Mouse (Mus musculus) embryonic facial prominence, embryonic 10.5 days (tissue): ENCODE data around the gene Amotl2. TPM values are rescaled to one million over a fixed set of nuclear protein-coding genes. Genes with fewer than 3 reads are reported as not detected.

Source experiments
- DNase-seq: peaks from one replicate; pipeline ENCODE4 v3.0.0-alpha.2; 2017; ENCODE audit warnings: low spot score
- H3K27ac ChIP-seq: fragments of 300-500 bp; sonication (generic); replicated peaks from 2 replicates; pipeline ENCODE4 v1.5.1; 2016; ENCODE audit warnings: mild to moderate bottlenecking
- H3K27me3 ChIP-seq: fragments of 300-500 bp; sonication (generic); replicated peaks from 2 replicates; pipeline ENCODE4 v1.6.1; 2016; ENCODE audit warnings: low read depth, mild to moderate bottlenecking; ENCODE audit not compliant: poor library complexity, severe bottlenecking
- H3K36me3 ChIP-seq: fragments of 300-500 bp; sonication (generic); replicated peaks from 2 replicates; pipeline ENCODE4 v1.6.1; 2016; ENCODE audit warnings: mild to moderate bottlenecking, moderate library complexity
- H3K4me1 ChIP-seq: fragments of 300-500 bp; sonication (generic); 2 replicates; pipeline ENCODE4 v1.6.1; 2016
- H3K4me3 ChIP-seq: fragments of 300-500 bp; sonication (generic); 2 replicates; pipeline ENCODE4 v1.5.1; 2016; ENCODE audit warnings: mild to moderate bottlenecking, moderate library complexity
- H3K9me3 ChIP-seq: fragments of 300-500 bp; sonication (generic); 2 replicates; pipeline ENCODE4 v1.6.1; 2016; ENCODE audit warnings: mild to moderate bottlenecking
- WGBS: fragments of 180-500 bp; shearing (Covaris S2); methylation state at CpG from one replicate; pipeline ENCODE4 v1.1.7; 2016; 5-methylcytosine and 5-hydroxymethylcytosine counted together
- polyA plus RNA-seq: library from polyadenylated mRNA; unstranded; fragments of >200 nt; fragmentation: Nextera tagmentation; extraction: Ambion mirVana; gene quantifications from 2 replicates; pipeline ENCODE4 v1.2.1, GENCODE M21; 2016

Amotl2 gene
- polyA plus RNA-seq, 1 experiment from 2014 or later = 61.4 TPM

DNA sequence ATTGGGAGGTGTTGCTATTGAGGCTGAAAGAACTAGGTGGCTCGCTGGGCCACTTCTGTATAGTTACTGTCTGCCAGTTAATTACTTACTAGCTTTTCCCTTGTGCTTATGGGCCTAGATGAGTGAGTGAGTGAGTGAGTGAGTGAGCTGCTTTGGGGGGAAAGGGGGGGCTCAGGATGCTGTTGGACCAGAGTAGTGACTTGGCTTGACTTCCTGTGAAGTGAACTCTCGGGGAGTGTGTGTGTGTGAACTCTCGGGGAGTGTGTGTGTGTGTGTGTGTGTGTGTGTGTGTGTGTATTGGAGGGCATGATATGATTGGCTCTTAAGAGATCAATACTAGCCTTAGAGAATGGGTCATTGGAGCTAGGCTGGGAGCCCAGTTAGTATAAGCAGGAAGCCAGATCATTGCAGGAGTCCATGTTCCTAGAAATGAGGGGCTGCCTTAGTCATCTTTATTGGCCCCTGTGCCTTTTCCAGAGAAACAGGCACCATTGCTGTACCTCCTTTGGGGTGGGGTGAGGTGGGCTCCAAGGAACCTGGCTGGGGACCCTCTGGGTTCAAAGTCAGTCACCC lies 5.0 kb downstream of the Amotl2 start:
- WGBS = 54% methylated on average over 3 of the region's 3 CpGs
- H3K27me3 ChIP-seq = no peaks in the 10 kb centered on the region
- peaks cover 68% of the 10 kb centered on the region for H3K36me3 ChIP-seq
- peak overlapping the region; percentile 87 for H3K4me3 ChIP-seq
- DNase-seq = no peak
- H3K4me1 ChIP-seq = peaks cover 85% of the 10 kb centered on the region
- H3K9me3 ChIP-seq = no peaks in the 10 kb centered on the region
- H3K27ac ChIP-seq = peak overlapping the region; percentile 49; the same call in 1 of the 2 replicates

DNA sequence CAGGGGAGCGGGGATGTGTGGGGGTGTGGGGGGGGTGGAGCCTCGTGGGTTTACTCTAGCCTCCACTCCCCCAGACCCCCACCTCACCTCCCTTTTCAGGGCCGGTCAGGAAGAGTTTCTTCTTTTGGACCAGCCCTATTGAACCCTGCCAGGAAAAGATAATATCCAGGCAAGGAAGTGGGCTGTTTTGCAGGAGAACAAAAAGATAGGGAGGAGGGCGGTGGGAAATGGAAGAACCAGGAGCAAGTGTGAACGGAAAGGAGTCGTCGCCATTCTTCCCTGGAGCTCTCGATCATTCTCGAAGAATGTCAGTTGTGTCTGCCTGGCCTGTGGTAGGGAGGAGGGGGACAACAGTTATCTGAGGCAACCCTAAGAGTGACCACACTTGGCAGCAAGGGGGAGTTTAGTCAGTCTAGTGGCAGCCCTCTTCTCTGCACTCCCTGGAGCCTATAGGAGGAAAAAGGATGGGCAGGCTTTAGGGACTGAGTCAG lies 5.6 kb downstream of the Amotl2 start:
- Histone ChIP-seq H3K36me3 (peaks cover 74% of the 10 kb centered on the region), H3K9me3 (no peaks in the 10 kb centered on the region), H3K27ac (peak overlapping the region; percentile 49), H3K4me1 (peaks cover 85% of the 10 kb centered on the region), H3K4me3 (peak overlapping the region; percentile 87), H3K27me3 (no peaks in the 10 kb centered on the region)
- no peak for DNase-seq
- 53% methylated on average over 9 of the region's 9 CpGs for WGBS

DNA sequence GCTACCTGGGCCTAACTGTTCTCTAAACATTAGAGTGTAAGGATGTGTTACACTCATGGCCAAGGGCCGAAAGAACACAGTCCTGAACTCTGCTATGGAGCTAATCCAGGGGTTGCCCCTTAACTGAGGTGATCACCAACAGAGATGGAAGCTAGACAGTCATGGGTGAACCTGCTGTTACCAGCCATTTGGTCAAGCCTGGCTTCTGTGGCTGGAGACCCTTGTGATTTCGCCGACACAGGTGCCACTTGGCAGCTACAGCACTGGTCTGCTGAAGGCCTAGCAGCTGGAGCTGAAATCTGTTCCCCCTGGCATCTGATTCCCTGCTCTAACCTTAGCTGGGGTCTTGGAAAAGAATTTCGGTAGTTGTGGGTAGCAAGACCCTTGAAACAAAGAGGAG lies 6.3 kb downstream of the Amotl2 start:
- Histone ChIP-seq H3K4me1 (peaks cover 88% of the 10 kb centered on the region), H3K27ac (peak overlapping the region; percentile 49), H3K36me3 (peaks cover 80% of the 10 kb centered on the region), H3K9me3 (no peaks in the 10 kb centered on the region), H3K4me3 (peak overlapping the region; percentile 87), H3K27me3 (no peaks in the 10 kb centered on the region)
- WGBS = 89% methylated on average over 4 of the region's 4 CpGs
- DNase-seq = no peak

DNA sequence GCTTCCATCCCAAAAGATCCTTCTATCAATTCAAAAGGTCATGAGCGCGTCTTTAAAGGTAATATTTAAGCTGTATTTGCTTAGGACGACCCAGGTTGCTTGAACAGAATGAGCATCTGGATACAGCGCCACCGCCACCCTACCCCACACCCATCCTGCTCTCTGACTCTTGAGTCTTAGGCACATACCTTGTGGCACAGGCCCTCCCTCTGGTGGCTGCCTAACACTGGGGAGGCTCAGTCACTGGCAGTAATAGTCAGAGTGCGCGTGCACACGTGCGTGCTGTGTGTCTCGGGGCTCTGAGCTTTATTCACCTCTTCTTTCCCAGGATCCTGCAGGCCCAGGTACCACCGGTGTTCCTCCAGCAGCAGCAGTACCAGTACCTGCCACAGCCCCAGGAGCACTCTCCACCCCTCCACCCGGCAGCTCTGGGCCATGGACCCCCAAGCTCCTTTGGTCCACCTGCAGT lies 6.8 kb downstream of the Amotl2 start:
- WGBS = 80% methylated on average over 12 of the region's 12 CpGs
- H3K27me3 ChIP-seq = no peaks in the 10 kb centered on the region
- peaks cover 93% of the 10 kb centered on the region for H3K4me1 ChIP-seq
- peaks cover 86% of the 10 kb centered on the region for H3K36me3 ChIP-seq
- no peaks in the 10 kb centered on the region for H3K9me3 ChIP-seq
- peak overlapping the region; percentile 55 for H3K27ac ChIP-seq
- DNase-seq = no peak
- peak overlapping the region; percentile 87 for H3K4me3 ChIP-seq

DNA sequence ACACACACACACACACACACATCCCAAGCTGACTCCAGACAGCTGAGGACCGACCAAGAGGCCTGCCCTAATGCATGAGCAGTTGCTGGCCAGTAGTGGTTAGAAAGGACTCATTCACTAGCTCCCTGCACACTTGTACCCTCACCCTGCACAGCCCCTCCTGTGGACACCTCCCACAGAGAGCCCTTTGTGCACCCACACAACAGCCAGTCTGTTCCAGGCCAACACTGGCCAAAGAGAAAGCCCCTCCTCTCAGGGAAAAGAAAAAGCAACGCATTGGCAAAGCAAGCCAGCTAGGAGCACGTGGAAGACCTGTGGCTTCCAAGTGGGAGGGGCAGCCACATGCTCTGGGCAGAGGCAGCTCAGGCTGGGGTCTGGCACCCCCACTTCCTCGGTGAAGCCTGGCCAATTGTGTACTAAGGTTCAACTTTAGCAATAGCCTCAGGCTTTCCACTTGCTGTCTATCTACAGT lies 7.6 kb downstream of the Amotl2 start:
- peak overlapping the region; percentile 55 for H3K27ac ChIP-seq
- no peaks in the 10 kb centered on the region for H3K27me3 ChIP-seq
- peak overlapping the region; percentile 87 for H3K4me3 ChIP-seq
- no peaks in the 10 kb centered on the region for H3K9me3 ChIP-seq
- H3K36me3 ChIP-seq = peaks cover 93% of the 10 kb centered on the region
- 11% methylated on average over 4 of the region's 4 CpGs for WGBS
- DNase-seq = peak; percentile 44
- H3K4me1 ChIP-seq = peaks cover 95% of the 10 kb centered on the region

DNA sequence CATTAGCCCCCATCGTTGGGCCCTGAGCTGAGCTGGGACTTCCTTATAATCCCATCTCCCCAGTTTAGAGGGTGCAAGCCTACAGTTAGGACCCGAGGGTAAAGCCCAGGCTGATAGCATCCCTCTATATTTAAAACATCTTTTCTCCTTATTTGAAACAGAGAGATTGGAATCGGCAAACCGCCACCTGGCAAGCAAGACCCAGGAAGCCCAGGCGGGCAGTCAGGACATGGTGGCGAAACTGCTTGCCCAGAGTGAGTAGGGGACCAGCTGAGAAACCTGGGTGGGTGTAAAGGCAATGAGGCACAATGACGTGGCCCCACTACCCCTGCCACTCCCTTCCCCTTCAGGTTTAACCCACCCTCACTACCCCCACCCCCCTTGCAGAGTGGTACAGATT lies 8.5 kb downstream of the Amotl2 start:
- H3K36me3 ChIP-seq = peaks cover 100% of the 10 kb centered on the region
- WGBS = 80% methylated on average over 7 of the region's 7 CpGs
- peak overlapping the region; percentile 27; the same call in 1 of the 2 replicates for H3K4me3 ChIP-seq
- no peaks in the 10 kb centered on the region for H3K9me3 ChIP-seq
- DNase-seq = no peak
- peak overlapping the region; percentile 52; the same call in 1 of the 2 replicates for H3K27ac ChIP-seq
- H3K27me3 ChIP-seq = no peaks in the 10 kb centered on the region
- peaks cover 90% of the 10 kb centered on the region for H3K4me1 ChIP-seq

DNA sequence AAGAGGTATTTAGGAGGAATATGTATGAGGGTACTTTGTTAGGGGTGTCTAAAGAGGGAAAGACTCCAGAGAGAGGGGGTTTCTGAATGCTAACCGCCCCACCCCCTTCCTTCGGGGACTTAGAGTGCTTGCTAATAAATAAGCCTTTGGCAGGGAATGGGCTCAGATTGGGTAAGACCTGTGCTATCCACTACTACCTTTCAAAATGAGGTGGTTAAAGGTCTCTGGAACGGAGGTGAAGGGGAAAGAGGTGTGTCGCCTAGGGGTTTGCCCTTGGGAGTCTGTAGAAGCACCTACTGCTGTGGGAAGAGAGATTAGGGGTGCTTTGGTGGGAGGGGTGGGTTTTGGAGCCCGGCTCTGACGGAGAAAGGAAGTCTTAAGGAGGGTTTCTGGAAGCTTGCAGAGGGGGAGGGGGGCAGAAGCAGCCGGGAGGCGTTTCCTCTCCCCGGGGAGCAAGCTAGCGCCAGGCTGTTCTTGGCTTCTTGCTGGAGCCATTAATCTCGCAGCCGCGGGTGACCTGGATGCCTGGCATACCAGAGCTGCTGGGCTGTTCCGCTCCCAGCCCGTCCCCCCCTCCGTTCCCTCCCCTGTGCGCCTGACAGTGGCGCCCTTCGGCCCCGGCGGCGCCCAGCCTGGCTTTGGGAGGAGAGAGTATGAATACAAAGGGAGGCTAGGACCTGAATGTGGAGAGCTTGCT lies 9.6 kb downstream of the Amotl2 start:
- Histone ChIP-seq H3K27me3 (no peaks in the 10 kb centered on the region), H3K36me3 (peaks cover 100% of the 10 kb centered on the region), H3K4me1 (peaks cover 84% of the 10 kb centered on the region), H3K4me3 (peak overlapping the region; percentile 42), H3K27ac (peak overlapping the region; percentile 83), H3K9me3 (no peaks in the 10 kb centered on the region)
- peak; percentile 95 for DNase-seq
- WGBS = under 1% methylated on average over 22 of the region's 22 CpGs

DNA sequence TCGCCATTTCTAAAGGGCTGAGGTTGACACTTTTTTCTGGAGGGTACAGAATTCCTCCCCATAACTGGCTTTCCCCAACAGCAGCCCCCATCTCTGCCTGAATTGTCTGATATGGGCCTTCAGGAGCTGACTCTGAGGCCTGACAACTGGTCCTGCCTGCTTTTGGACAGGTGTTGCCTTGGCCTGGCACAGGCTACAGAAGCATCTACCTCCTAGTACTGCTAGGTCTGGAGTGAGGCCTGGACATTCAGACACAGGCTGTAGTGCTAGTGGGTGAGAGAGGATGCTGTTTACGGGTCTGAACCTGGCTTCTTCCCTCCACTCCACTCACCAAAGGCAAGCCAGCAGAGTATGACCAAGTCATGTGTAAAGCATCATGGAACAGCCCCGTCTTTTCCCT lies 10.3 kb downstream of the Amotl2 start:
- peak overlapping the region; percentile 83 for H3K27ac ChIP-seq
- H3K4me1 ChIP-seq = peaks cover 84% of the 10 kb centered on the region
- peaks cover 100% of the 10 kb centered on the region for H3K36me3 ChIP-seq
- H3K27me3 ChIP-seq = no peaks in the 10 kb centered on the region
- DNase-seq = no peak
- peak overlapping the region; percentile 42 for H3K4me3 ChIP-seq
- WGBS = 55% methylated on average over 3 of the region's 3 CpGs
- no peaks in the 10 kb centered on the region for H3K9me3 ChIP-seq

DNA sequence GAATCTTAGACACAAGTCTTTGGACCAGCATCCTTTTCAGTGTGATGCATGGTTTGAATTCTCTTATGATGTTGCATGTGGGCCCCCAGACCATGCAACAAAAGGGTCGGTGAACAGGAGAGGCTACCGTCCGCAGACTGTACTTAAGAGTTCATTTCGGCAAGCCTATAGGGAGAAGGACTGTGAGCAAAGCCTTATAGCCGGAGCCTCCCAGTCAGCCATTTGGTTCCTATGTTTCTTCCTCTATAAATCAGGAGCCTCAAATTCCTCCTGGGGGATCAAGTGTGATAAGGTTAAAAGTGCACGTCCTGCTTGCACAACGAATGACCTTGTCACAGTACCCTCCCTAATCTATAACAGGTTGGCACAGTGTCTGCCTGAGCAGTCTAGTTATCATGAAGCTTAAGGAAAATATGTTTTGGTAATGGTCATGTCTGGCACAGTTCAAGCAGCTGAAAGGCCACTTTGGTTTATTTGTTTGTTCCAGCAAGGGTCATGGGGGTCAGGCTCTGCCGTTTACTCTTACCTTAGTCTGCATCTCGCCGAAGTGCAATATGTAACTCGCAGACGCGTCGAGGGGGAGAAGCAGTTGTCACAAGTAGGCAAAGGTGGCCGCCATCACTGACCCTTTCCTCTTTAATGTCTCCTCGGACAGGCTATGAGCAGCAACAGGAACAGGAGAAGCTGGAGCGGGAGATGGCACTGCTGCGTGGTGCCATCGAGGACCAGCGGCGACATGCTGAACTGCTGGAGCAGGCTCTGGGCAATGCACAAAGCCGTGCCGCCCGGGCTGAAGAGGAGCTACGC lies 11.4 kb downstream of the Amotl2 start:
- 77% methylated on average over 25 of the region's 25 CpGs for WGBS
- peak overlapping the region; percentile 83; the same call in 1 of the 2 replicates for H3K27ac ChIP-seq
- H3K36me3 ChIP-seq = peaks cover 100% of the 10 kb centered on the region

DNA sequence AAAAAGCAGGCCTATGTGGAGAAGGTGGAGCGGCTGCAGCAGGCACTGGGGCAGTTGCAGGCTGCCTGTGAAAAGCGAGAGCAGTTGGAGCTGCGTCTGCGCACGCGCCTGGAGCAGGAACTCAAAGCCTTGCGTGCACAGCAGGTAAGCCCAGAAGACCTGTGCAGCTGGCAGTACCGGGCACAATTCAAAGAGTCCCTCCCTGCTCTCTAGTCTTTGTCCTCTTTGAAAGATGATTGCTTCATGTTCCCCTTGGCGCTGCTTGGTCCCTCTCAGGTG lies 11.9 kb downstream of the Amotl2 start:
- no peak for DNase-seq
- WGBS = 96% methylated on average over 9 of the region's 9 CpGs
- no peaks in the 10 kb centered on the region for H3K9me3 ChIP-seq
- peak overlapping the region; percentile 48; the same call in 1 of the 2 replicates for H3K27ac ChIP-seq
- no peak overlapping the region for H3K4me3 ChIP-seq
- H3K4me1 ChIP-seq = peaks cover 72% of the 10 kb centered on the region
- peaks cover 100% of the 10 kb centered on the region for H3K36me3 ChIP-seq
- no peaks in the 10 kb centered on the region for H3K27me3 ChIP-seq

More for the DNA sequence above, 11.4 kb downstream of the Amotl2 start:
- Histone ChIP-seq H3K4me3 (no peak overlapping the region), H3K27me3 (no peaks in the 10 kb centered on the region), H3K9me3 (no peaks in the 10 kb centered on the region), H3K4me1 (peaks cover 78% of the 10 kb centered on the region)
- no peak for DNase-seq

DNA sequence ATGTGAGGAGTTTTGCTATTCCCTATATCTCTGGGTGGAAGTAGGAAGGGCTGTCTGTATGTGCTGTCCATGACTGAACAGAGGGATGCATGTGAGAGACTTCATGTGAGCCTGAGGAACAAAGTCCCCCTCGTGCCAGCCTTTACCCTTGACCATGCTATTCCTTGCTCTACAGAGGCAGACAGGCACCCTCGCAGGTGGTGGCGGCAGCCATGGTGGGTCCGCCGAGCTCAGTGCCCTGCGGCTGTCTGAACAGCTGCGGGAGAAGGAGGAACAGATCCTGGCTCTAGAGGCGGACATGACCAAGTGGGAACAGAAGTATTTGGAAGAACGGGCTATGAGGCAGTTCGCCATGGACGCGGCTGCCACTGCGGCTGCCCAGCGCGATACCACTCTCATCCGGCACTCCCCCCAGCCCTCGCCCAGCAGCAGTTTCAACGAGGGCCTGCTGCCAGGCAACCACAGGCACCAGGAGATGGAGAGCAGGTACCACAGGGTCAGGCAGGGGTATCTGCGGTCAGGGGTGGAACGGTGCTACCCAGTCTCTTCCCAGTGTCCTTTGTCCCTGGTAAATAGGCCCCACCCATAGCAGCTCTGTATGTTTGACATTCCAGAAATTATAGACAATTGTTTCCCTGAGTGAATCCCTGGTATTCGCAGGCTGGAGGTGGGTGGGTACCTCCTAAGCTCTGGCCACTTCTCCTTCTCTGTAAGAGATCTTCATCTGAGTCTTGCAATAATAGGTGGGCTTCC lies 12.8 kb downstream of the Amotl2 start:
- H3K27ac ChIP-seq = no peak overlapping the region
- peaks cover 100% of the 10 kb centered on the region for H3K36me3 ChIP-seq
- H3K27me3 ChIP-seq = no peaks in the 10 kb centered on the region
- no peak overlapping the region for H3K4me3 ChIP-seq
- peaks cover 64% of the 10 kb centered on the region for H3K4me1 ChIP-seq
- WGBS = 92% methylated on average over 21 of the region's 21 CpGs
- no peak for DNase-seq
- no peaks in the 10 kb centered on the region for H3K9me3 ChIP-seq

DNA sequence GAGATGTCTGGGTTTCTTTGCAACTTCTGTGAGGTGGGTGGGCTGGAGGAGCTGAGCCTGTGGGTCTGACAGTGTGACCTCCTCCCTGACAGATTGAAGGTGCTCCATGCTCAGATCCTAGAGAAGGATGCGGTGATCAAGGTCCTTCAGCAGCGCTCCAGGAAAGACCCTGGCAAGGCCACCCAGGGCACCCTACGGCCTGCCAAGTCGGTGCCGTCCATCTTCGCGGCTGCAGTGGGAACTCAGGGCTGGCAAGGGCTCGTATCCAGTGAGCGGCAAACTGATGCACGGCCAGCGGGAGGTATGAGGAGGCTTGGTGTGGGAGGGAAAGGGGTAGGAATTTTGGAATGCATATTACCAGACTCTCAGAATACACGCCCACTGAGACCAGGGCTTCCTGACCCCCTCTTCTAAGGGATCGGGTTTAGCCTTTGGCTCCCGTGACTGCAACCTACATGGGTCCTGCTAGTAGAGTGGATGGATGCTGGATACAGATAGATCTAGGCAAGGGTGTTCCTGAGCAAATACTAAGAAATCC lies 13.5 kb downstream of the Amotl2 start:
- peaks cover 61% of the 10 kb centered on the region for H3K4me1 ChIP-seq
- H3K36me3 ChIP-seq = peaks cover 98% of the 10 kb centered on the region
- no peak overlapping the region for H3K4me3 ChIP-seq
- no peaks in the 10 kb centered on the region for H3K9me3 ChIP-seq
- H3K27me3 ChIP-seq = no peaks in the 10 kb centered on the region
- no peak for DNase-seq
- no peak overlapping the region for H3K27ac ChIP-seq
- 93% methylated on average over 14 of the region's 14 CpGs for WGBS
